Mouse (Mus musculus) neural tube, embryonic 11.5 days (tissue): ENCODE data around the gene Iqcf1. TPM values are rescaled to one million over a fixed set of nuclear protein-coding genes. Genes with fewer than 3 reads are reported as not detected.
"Not testable (repeated sequence)": the region's sequence is repeated elsewhere in the genome, so short reads cannot be mapped to it uniquely, and the experiment has no call there.

Experiments
- ATAC-seq: fragments of 200-750 bp; cut with Nextera tagmentation; 2 replicates; pipeline ENCODE4 v1.8.0; 2017; ENCODE audit warnings: moderate number of reproducible peaks, mild to moderate bottlenecking, moderate TSS enrichment, moderate library complexity; ENCODE audit not compliant: insufficient read depth, low FRiP score, low TSS enrichment
- DNase-seq: peaks from one replicate; pipeline ENCODE4 v3.0.0-alpha.2; 2015; ENCODE audit warnings: low spot score
- H3K27ac ChIP-seq: fragments of 300-500 bp; sonication (generic); 2 replicates; pipeline ENCODE4 v1.5.1; 2014; ENCODE audit warnings: low read depth, mild to moderate bottlenecking, low read length
- H3K27me3 ChIP-seq: fragments of 300-500 bp; sonication (generic); 2 replicates; pipeline ENCODE4 v1.6.1; 2014; ENCODE audit warnings: mild to moderate bottlenecking, low read length, mixed read lengths; ENCODE audit not compliant: control insufficient read depth, insufficient read depth
- H3K36me3 ChIP-seq: fragments of 300-500 bp; sonication (generic); 2 replicates; pipeline ENCODE4 v1.6.1; 2014; ENCODE audit warnings: mild to moderate bottlenecking, low read length, moderate library complexity, mixed read lengths; ENCODE audit not compliant: control insufficient read depth, insufficient read depth
- H3K4me1 ChIP-seq: fragments of 300-500 bp; sonication (generic); 2 replicates; pipeline ENCODE4 v1.6.1; 2014; ENCODE audit warnings: low read length, mixed read lengths; ENCODE audit not compliant: control insufficient read depth, insufficient read depth
- H3K4me2 ChIP-seq: fragments of 300-500 bp; sonication (generic); 2 replicates; pipeline ENCODE4 v1.6.1; 2014; ENCODE audit warnings: low read depth, mild to moderate bottlenecking, moderate library complexity
- H3K4me3 ChIP-seq: fragments of 300-500 bp; sonication (generic); 2 replicates; pipeline ENCODE4 v1.5.1; 2014; ENCODE audit warnings: low read depth, low read length
- H3K9ac ChIP-seq: fragments of 300-500 bp; sonication (generic); 2 replicates; pipeline ENCODE4 v1.6.1; 2014; ENCODE audit warnings: mild to moderate bottlenecking, low read length
- H3K9me3 ChIP-seq: fragments of 300-500 bp; sonication (generic); 2 replicates; pipeline ENCODE4 v1.6.1; 2016; ENCODE audit warnings: low read length; ENCODE audit not compliant: control insufficient read depth
- WGBS: fragments of 180-500 bp; shearing (Covaris S2); extraction: QIAGEN DNeasy Blood & Tissue Kit; methylation state at CpG from one replicate; pipeline ENCODE4 v1.1.7; 2014; 5-methylcytosine and 5-hydroxymethylcytosine counted together
- polyA plus RNA-seq: library from polyadenylated mRNA; unstranded; fragments of >200 nt; fragmentation: Nextera tagmentation; extraction: Ambion mirVana; gene quantifications from 2 replicates; pipeline ENCODE4 v1.2.1, GENCODE M21; 2014

The Iqcf1 gene
- polyA plus RNA-seq, 1 experiment from 2014 or later, result not detected

- no peak for ATAC-seq
- no peaks in the 10 kb centered on the region for H3K9me3 ChIP-seq
- 95% methylated on average over 10 of the region's 10 CpGs for WGBS
- no peaks in the 10 kb centered on the region for H3K27me3 ChIP-seq
- H3K36me3 ChIP-seq, result peaks cover 7% of the 10 kb centered on the region; the same call in 1 of the 2 replicates
- no peak overlapping the region for H3K4me3 ChIP-seq
- H3K9ac ChIP-seq, result no peak overlapping the region
- peaks cover 1% of the 10 kb centered on the region for H3K4me1 ChIP-seq
- H3K27ac ChIP-seq, result no peak overlapping the region
- H3K4me2 ChIP-seq, result no peak overlapping the region
- DNase-seq, result no peak
These were observed 16.6 kb upstream of the Iqcf1 start for GRCm38 (mm10) chr9:106483136-106483535.

- Histone ChIP-seq H3K4me2 (no peak overlapping the region), H3K9ac (no peak overlapping the region), H3K4me3 (no peak overlapping the region), H3K9me3 (no peaks in the 10 kb centered on the region), H3K27me3 (no peaks in the 10 kb centered on the region), H3K27ac (no peak overlapping the region), H3K4me1 (no peaks in the 10 kb centered on the region), H3K36me3 (peaks cover 7% of the 10 kb centered on the region; the same call in 1 of the 2 replicates)
- no peak for ATAC-seq
- 94% methylated on average over 17 of the region's 17 CpGs for whole genome bisulfite sequencing
- no peak for DNase-seq
These were observed 16.2 kb upstream of the Iqcf1 start for GRCm38 (mm10) chr9:106483606-106484005.

GRCm38 (mm10) chr9:106485076-106485475 is 14.7 kb upstream of the Iqcf1 start:
- ATAC-seq (no peak), DNase-seq (no peak)
- Histone ChIP-seq H3K9me3 (no peaks in the 10 kb centered on the region), H3K27ac (no peak overlapping the region), H3K4me2 (no peak overlapping the region), H3K9ac (no peak overlapping the region), H3K27me3 (no peaks in the 10 kb centered on the region), H3K36me3 (peaks cover 7% of the 10 kb centered on the region; the same call in 1 of the 2 replicates), H3K4me3 (no peak overlapping the region), H3K4me1 (no peaks in the 10 kb centered on the region)
- WGBS, result 84% methylated on average over 10 of the region's 10 CpGs

- H3K9ac ChIP-seq, DNase-seq, ATAC-seq, H3K27me3 ChIP-seq, H3K4me1 ChIP-seq, H3K27ac ChIP-seq, H3K9me3 ChIP-seq, H3K4me3 ChIP-seq, H3K4me2 ChIP-seq, H3K36me3 ChIP-seq: not testable (repeated sequence)
- WGBS, result 84% methylated on average over 6 of the region's 6 CpGs
These were observed 12.2 kb upstream of the Iqcf1 start for GRCm38 (mm10) chr9:106487602-106488001.

- H3K27ac ChIP-seq, result no peak overlapping the region
- H3K9me3 ChIP-seq, result no peaks in the 10 kb centered on the region
- no peak overlapping the region for H3K9ac ChIP-seq
- H3K36me3 ChIP-seq, result no peaks in the 10 kb centered on the region
- no peaks in the 10 kb centered on the region for H3K27me3 ChIP-seq
- no peak overlapping the region for H3K4me2 ChIP-seq
- no peaks in the 10 kb centered on the region for H3K4me1 ChIP-seq
- WGBS, result 87% methylated on average over 22 of the region's 22 CpGs
- ATAC-seq, result no peak
- H3K4me3 ChIP-seq, result no peak overlapping the region
- no peak for DNase-seq
These were observed 2.1 kb downstream of the Iqcf1 start for GRCm38 (mm10) chr9:106501846-106502245.

- H3K4me3 ChIP-seq, result no peak overlapping the region
- ATAC-seq (no peak), DNase-seq (no peak)
- H3K4me1 ChIP-seq, result no peaks in the 10 kb centered on the region
- no peaks in the 10 kb centered on the region for H3K36me3 ChIP-seq
- WGBS, result 70% methylated on average over 6 of the region's 6 CpGs
- no peaks in the 10 kb centered on the region for H3K27me3 ChIP-seq
- no peak overlapping the region for H3K27ac ChIP-seq
- H3K9me3 ChIP-seq, result no peaks in the 10 kb centered on the region
- H3K9ac ChIP-seq, result no peak overlapping the region
- H3K4me2 ChIP-seq, result no peak overlapping the region
These were observed 4.5 kb downstream of the Iqcf1 start for GRCm38 (mm10) chr9:106504246-106504645.

- Histone ChIP-seq H3K36me3 (no peaks in the 10 kb centered on the region), H3K4me1 (no peaks in the 10 kb centered on the region), H3K9me3 (no peaks in the 10 kb centered on the region), H3K27me3 (no peaks in the 10 kb centered on the region), H3K4me2 (no peak overlapping the region), H3K9ac (no peak overlapping the region), H3K4me3 (no peak overlapping the region), H3K27ac (no peak overlapping the region)
- DNase-seq (no peak), ATAC-seq (no peak)
- WGBS, result 91% methylated on average over 10 of the region's 10 CpGs
These were observed 9.6 kb downstream of the Iqcf1 start for GRCm38 (mm10) chr9:106509356-106509755.

GRCm38 (mm10) chr9:106512729-106513450 is 13.1 kb downstream of the Iqcf1 start:
- Histone ChIP-seq H3K4me3 (no peak overlapping the region), H3K9ac (no peak overlapping the region), H3K36me3 (no peaks in the 10 kb centered on the region), H3K4me1 (no peaks in the 10 kb centered on the region), H3K9me3 (no peaks in the 10 kb centered on the region), H3K4me2 (no peak overlapping the region), H3K27me3 (no peaks in the 10 kb centered on the region), H3K27ac (no peak overlapping the region)
- 74% methylated on average over 13 of the region's 13 CpGs for WGBS
- ATAC-seq (no peak), DNase-seq (no peak)

GRCm38 (mm10) chr9:106513566-106513965 is 13.8 kb downstream of the Iqcf1 start:
- Histone ChIP-seq H3K4me3 (no peak overlapping the region), H3K36me3 (no peaks in the 10 kb centered on the region), H3K27ac (no peak overlapping the region), H3K27me3 (no peaks in the 10 kb centered on the region), H3K4me2 (no peak overlapping the region), H3K9me3 (no peaks in the 10 kb centered on the region), H3K4me1 (no peaks in the 10 kb centered on the region), H3K9ac (no peak overlapping the region)
- WGBS, result 82% methylated on average over 6 of the region's 6 CpGs
- DNase-seq, result no peak
- no peak for ATAC-seq
